Mouse (Mus musculus): Measurements from ENCODE around the gene Bbs12. TPM values are rescaled to one million over a fixed set of nuclear protein-coding genes. Genes with fewer than 3 reads are reported as not detected.

Gene Bbs12
- total RNA-seq, 2 experiments from 2014 or later = 4.0 to 4.5 TPM

GRCm38 (mm10) chr3:37366381-37367053, 54.2 kb downstream of the Bbs12 start:
- intact Hi-C loops (cut with DNase I) = no loop called here
- no peak for DNase-seq (ENCODE audit: extremely low spot score in 1 of 2, low spot score in 2 of 2)

GRCm38 (mm10) chr3:37370407-37370806, 58.1 kb downstream of the Bbs12 start:
- intact Hi-C loops (cut with DNase I) = no loop called here
- DNase-seq (ENCODE audit: extremely low spot score in 1 of 2, low spot score in 2 of 2) = no peak

Other genes starting within 250 kb of the Bbs12 start
- gene Adad1, start 249.0 kb upstream of the Bbs12 start, total RNA-seq (2021) = not detected
- gene Il2, start 186.6 kb upstream of the Bbs12 start, total RNA-seq (2021) = not detected
- gene Il21, start 79.9 kb upstream of the Bbs12 start, total RNA-seq (2021) = not detected
- gene Cetn4, start 154 bp downstream of the Bbs12 start, total RNA-seq (2021) = 1 to 10 TPM; 4.1 to 4.8 TPM
- 1 to 10 TPM; 1.9 to 4.4 TPM for gene Fgf2, start 35.8 kb downstream of the Bbs12 start, total RNA-seq (2021)
- 10 to 100 TPM; 17.8 to 24.8 TPM for gene Spata5, start 107.3 kb downstream of the Bbs12 start, total RNA-seq (2021)
- 1 to 10 TPM; 8.1 to 8.8 TPM for gene Nudt6, start 107.7 kb downstream of the Bbs12 start, total RNA-seq (2021)